Mouse (Mus musculus): ENCODE measurements around the gene Ripor2.

Gene Ripor2

DNA sequence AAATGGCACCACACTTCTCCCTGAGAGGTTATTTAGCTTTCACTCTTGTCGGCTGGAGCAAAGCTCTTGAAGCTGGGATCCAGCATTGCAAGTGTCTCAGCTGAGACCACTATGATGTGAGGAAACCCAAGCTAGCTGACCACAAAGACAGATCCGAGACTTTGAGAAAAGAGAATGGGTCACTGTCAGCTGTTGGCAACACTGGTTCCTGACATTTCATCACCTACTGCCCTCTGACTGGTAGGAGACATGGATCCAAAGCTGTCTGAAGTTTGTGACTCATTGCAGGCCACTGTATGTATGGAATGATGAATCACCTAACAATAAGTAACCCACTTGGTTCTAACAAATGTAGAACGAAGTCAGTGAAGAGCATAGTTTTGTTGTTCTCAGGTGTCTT, 64.3 kb downstream of the Ripor2 start:
- DNase-seq (ENCODE audit: low read depth, low spot score): no peak

DNA sequence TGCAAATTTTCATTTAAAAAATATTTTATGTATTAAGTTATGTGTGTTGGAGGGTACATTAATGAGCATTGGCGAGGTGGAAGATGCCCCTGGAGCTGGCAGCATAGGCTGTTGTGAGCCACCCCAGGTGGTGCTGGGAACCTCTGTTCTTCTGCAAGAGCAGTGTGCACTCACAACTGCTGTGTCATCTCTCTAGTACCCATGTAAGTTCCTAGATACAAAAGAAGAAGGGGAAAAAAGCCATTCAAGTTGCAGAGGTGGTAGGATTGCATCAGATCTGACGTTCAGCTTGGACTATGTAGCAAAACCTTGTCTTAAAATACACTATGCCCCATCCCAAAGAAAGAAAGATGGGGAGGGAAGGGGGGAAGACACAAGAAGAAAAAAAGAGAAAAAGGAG, 65.5 kb downstream of the Ripor2 start:
- no peak for DNase-seq (ENCODE audit: low read depth, low spot score)

DNA sequence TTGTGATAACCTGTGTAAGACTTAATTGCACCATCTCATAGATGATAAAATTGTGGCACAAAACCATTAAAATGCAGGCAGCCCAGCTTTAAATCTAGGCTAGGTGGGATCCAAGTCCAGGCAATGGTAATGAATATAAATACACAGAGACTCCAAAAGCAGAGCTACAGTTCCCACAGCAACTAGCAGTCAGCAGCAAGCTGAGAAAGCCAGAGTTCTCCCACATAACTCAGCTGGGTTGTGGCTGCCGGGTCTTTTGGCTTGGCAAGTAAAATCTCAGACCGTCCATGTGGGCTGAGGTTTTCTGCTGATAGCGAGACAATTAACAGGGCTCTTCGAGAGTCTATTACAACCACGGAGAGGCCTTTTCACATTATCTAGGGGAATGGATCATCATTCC, 66.0 kb downstream of the Ripor2 start:
- no peak for DNase-seq (ENCODE audit: low read depth, low spot score)

DNA sequence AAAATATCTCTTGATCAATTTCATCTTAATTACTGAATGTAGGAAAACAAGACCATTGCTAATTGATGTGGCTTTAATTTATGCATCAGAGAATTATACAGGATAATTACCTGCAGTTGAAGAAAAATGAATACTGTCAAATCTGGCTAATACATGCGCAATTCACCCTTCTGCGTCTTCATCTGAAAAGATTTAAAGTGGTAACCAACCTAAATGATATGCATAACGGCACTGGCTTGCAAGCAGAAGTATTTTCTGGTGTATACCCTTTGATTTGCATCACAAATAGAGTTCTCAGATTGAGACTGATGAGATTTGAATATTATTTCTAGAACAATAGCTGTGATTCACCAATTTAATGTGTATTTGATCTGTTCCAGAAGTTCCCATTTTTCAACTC, 66.7 kb downstream of the Ripor2 start:
- DNase-seq (ENCODE audit: low read depth, low spot score): no peak

GRCm38 (mm10) chr13:24649099-24649498, 67.1 kb downstream of the Ripor2 start:
- DNase-seq (ENCODE audit: low read depth, low spot score): no peak

- DNase-seq (ENCODE audit: low read depth, low spot score): no peak
Measured at GRCm38 (mm10) chr13:24651018-24651417, 69.0 kb downstream of the Ripor2 start.

- peak; percentile 86 for DNase-seq (ENCODE audit: low read depth, low spot score)
Measured at GRCm38 (mm10) chr13:24654919-24655635, 73.1 kb downstream of the Ripor2 start.

- no peak for DNase-seq (ENCODE audit: low read depth, low spot score)
Measured at GRCm38 (mm10) chr13:24656719-24657497, 74.9 kb downstream of the Ripor2 start.

GRCm38 (mm10) chr13:24666763-24667162, 84.8 kb downstream of the Ripor2 start:
- DNase-seq (ENCODE audit: low read depth, low spot score): no peak

GRCm38 (mm10) chr13:24668556-24668955, 86.6 kb downstream of the Ripor2 start:
- no peak for DNase-seq (ENCODE audit: low read depth, low spot score)

DNA sequence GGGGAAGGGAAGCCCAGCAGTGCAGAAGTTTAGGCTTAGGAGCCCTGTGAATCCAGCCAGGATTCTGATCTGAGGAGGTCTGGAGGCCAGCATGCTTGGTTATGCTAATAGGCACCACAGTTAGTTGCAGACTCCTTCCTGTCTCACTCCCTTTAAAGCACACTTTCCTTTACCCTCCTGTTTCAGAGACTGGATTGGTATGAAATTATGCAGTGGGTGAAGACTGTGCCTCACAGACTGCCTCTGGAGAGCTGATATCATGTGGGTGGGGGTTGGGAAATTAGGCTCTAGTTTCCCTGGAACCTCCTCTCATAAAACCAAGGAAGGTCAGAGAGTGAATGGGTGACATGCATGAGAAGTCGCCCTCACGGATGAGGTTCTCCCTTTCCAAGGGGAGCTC, 88.7 kb downstream of the Ripor2 start:
- no peak for DNase-seq (ENCODE audit: low read depth, low spot score)

- DNase-seq (ENCODE audit: low read depth, low spot score): no peak
Measured at GRCm38 (mm10) chr13:24679027-24679680, 97.2 kb downstream of the Ripor2 start.

GRCm38 (mm10) chr13:24680951-24681350, 99.0 kb downstream of the Ripor2 start:
- no peak for DNase-seq (ENCODE audit: low read depth, low spot score)

DNA sequence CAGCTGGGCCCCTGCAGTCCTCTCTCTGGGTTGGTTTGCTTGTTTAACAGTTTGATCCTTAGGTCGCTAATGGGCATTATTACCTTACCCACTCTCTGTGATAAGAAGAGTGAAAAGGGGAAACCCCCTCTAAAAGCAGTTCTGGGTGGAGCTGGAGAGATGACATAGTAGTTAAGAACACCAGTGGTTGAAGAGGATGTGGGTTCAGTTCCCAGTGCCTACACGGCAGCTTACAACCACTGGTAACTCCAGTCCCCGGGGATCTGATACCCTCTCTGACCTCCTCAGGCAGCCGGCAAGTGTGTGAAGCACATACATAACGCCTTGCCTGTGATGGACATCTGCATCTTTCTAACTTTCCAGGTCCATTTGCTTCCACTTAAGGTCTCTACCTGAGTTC, 100.4 kb downstream of the Ripor2 start:
- no peak for DNase-seq (ENCODE audit: low read depth, low spot score)

- peak; percentile 13 for DNase-seq (ENCODE audit: low read depth, low spot score)
Measured at GRCm38 (mm10) chr13:24684503-24684902, 102.5 kb downstream of the Ripor2 start.

DNA sequence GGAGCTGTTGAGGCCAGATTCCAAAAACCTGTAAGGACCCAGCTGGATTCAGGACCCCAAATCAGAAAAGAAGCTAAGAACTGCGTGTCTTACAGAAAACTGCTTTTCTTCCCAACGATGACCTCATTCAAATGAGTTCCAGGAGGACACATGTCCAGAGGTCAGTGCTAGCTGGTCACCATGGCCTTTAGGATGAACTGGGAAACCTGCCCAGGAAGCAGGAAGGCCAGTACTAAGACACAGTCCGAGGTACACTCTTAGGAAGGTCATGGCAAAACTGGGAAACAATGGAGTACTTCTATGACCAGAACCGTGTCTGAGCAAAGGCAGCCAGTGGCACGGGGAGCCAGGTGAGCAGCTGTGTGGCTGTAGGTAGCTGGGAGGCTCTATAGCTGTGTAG, 103.9 kb downstream of the Ripor2 start:
- DNase-seq (ENCODE audit: low read depth, low spot score): no peak

DNA sequence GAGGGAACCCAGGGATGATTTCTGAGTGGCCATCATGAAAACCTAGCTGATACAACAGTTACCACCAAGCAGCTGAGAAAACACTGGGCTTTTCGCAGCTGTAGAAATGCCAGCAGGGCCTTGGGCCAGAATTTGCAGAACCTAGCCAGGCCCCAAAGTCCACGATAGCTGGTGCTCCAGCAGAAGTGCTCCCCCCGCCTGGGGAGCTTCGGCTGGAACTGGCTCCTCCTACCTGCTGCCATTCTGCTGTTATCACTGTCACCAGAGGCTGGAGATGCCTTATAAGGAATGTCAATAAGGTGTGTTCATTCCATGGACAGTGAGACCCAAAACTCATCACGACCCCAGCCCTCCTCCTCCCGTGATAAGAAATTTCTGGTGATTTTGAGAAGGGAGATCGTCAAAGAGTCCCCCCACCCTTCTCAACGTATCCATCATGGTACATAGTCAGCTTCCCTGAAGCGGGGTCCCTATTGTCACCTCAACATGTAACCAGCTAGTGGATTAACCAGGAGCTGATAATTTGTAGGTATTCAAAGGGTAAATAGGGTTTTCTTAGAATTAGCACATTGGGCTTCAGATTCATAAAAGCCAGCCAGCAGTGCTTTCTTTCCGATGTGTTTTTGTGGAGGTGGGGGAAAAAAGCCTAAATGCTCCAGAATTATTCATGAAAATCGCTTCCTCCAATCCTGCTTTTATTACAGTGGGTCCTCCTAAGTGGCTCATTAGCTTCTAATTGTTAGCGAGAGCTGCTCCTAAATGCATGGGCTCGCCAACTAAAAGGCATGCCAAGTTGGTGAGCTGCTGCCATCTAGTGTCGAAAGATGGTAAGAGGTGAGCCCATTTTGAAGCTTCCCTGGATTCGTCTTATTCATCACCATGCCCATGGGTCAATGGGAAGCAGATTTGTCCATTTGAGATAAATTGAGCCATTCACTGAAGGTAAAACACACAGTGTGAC, 105.0 kb downstream of the Ripor2 start:
- peak; percentile 78 for DNase-seq (ENCODE audit: low read depth, low spot score)

DNA sequence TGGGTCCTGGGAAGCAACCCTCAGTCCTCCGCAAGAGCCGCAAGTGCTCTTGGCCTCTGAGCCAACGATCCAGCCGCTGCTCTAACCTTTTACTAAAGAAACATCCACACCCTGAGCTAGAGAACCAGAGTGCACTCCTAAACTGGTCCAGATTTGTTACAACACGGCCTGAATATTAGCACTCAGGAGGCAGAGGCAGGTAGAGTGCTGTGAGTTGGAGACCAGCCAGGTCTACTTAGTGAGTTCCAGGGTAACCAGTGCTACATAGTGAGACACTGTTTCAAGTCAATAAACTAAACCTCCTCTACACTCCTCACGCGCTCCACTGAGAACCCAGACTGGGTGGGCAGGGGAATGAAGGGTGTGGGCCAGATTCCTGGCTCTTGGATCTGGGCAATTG, 111.3 kb downstream of the Ripor2 start:
- no peak for DNase-seq (ENCODE audit: low read depth, low spot score)

GRCm38 (mm10) chr13:24698746-24699145, 116.8 kb downstream of the Ripor2 start:
- no peak for DNase-seq (ENCODE audit: low read depth, low spot score)

- DNase-seq (ENCODE audit: low read depth, low spot score): no peak
Measured at GRCm38 (mm10) chr13:24702128-24702527, 120.1 kb downstream of the Ripor2 start.

- peak; percentile 22 for DNase-seq (ENCODE audit: low read depth, low spot score)
Measured at GRCm38 (mm10) chr13:24709656-24710396, 127.8 kb downstream of the Ripor2 start.

Measured in A20 (cell line).